Mouse (Mus musculus) lung, postnatal 14 days (tissue): ENCODE results near the gene Atp1a3.

Experiments used
- DNase-seq: peaks from one replicate; pipeline ENCODE4 v3.0.0; 2021

Gene Atp1a3

GRCm38 (mm10) chr7:24954450-24954849 is 51.3 kb downstream of the Atp1a3 start:
- DNase-seq, result no peak

GRCm38 (mm10) chr7:24953966-24954365 is 51.8 kb downstream of the Atp1a3 start:
- no peak for DNase-seq

GRCm38 (mm10) chr7:24949958-24950623 is 55.7 kb downstream of the Atp1a3 start:
- peak; percentile 83 for DNase-seq

GRCm38 (mm10) chr7:24948774-24949173 is 57.0 kb downstream of the Atp1a3 start:
- DNase-seq, result no peak

- DNase-seq, result no peak
Observed at GRCm38 (mm10) chr7:24947316-24948048, 58.3 kb downstream of the Atp1a3 start.

DNA sequence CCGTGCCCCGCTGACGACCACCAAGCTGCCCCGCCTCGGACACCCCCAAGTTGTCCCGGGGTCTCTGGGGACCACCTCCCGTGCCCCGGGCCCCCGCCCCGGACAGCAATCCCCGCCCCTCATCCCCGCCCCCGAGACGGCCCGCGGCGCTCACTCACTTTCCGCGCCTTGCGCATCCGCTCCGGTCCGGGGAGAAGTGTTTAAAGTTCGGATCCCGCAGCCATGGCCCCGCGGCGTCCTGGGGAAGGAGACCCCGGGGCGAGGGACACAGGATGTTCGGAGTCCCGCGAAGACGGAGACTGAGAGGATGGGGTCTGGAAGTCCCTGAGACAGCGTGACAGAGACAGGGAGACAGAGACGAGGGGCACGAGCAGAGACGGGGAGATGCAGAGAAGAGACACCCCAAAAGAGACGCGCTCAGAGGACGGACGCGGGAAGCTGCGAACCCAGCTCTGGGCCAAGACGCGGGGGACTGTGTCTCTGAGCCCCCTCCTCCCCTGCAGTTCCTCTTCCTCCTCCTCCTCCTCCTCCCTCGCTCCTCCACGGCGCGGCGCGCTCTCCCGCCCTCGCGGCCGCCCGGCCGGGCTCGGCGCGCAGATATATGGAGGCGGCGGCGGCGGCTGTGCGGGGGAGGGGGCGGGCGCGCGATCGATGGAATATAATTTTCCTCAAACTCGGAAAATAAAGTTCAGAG is 61.4 kb downstream of the Atp1a3 start, which contains the start of gene Gm4881:
Gene Gm4881 (minus strand): TSS at position 238 of the 694 bp plus-strand sequence.
- no peak for DNase-seq

DNA sequence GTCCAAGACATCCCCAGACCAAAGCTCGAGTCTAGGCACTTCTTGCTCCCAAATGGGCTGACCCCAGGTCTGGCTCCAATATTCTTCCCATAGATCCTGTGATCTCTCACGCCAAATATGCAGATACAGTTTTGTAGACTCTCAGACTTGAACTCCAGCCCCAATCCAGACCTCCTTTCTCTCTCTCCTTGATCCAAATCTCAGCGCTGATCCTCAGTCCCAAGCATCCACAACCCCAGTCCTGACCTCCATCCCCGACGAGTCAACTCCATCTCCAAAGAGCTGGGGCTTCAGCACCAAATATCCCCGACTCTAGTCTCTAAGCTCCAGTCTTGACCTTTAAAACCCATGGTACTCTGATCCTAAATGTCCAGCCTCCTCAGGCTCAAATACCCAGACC is 62.1 kb downstream of the Atp1a3 start:
- DNase-seq, result no peak

DNA sequence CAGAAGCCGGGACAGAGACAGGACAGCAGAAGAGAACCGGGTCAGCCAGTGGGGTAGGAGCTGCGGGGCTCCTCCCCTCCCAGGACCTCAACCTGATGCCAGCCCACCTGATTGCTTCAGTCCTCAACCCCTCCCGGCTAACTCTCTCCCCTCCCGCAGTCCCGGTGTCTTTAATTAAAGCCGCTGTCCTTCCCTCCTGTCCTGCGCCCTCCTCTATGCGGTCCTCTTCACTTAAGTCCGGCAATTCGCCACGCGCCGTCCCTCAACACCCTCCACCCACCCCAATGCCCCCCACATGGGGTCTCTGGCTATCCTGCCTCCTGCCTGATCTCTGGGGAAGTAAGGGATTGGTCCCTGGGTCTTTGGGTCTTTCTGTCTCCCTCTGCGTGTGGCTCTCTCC is 74.1 kb downstream of the Atp1a3 start:
- DNase-seq, result no peak

- no peak for DNase-seq
Observed at GRCm38 (mm10) chr7:24930475-24930874, 75.3 kb downstream of the Atp1a3 start.
